Mouse (Mus musculus): Measurements from ENCODE around the gene Adamts18. TPM values are rescaled to one million over a fixed set of nuclear protein-coding genes. Genes with fewer than 3 reads are reported as not detected.

Gene Adamts18
- polyA plus RNA-seq, 1 experiment from 2014 or later: 2.5 TPM

- Histone ChIP-seq H3K4me1 (no peaks in the 10 kb centered on the region; the same call in 1 of the 2 replicates), H3K4me2 (no peak overlapping the region), H3K36me3 (no peaks in the 10 kb centered on the region), H3K9ac (no peak overlapping the region), H3K27me3 (replicated peaks) (no peaks in the 10 kb centered on the region), H3K4me3 (no peak overlapping the region), H3K9me3 (no peaks in the 10 kb centered on the region), H3K27ac (replicated peaks) (no peak overlapping the region)
- no peak for ATAC-seq (ENCODE audit: extremely low read depth, insufficient number of reproducible peaks, low FRiP score, low TSS enrichment)
- 75% methylated on average over 1 of the region's 1 CpGs for WGBS
These were observed 171.7 kb downstream of the Adamts18 start for GRCm38 (mm10) chr8:113676811-113677210.

- no peaks in the 10 kb centered on the region; the same call in 1 of the 2 replicates for H3K4me1 ChIP-seq
- no peak for ATAC-seq (ENCODE audit: extremely low read depth, insufficient number of reproducible peaks, low FRiP score, low TSS enrichment)
- no peaks in the 10 kb centered on the region for H3K36me3 ChIP-seq
- no peak overlapping the region for H3K4me3 ChIP-seq
- H3K27me3 ChIP-seq (replicated peaks): no peaks in the 10 kb centered on the region
- no peaks in the 10 kb centered on the region for H3K9me3 ChIP-seq
- H3K9ac ChIP-seq: no peak overlapping the region
- 60% methylated on average over 2 of the region's 2 CpGs for WGBS
- no peak overlapping the region for H3K4me2 ChIP-seq
- H3K27ac ChIP-seq (replicated peaks): no peak overlapping the region
These were observed 173.3 kb downstream of the Adamts18 start for GRCm38 (mm10) chr8:113675281-113675680.

GRCm38 (mm10) chr8:113674611-113675010, 173.9 kb downstream of the Adamts18 start:
- Histone ChIP-seq H3K4me1 (no peaks in the 10 kb centered on the region; the same call in 1 of the 2 replicates), H3K4me2 (no peak overlapping the region), H3K36me3 (no peaks in the 10 kb centered on the region), H3K9me3 (no peaks in the 10 kb centered on the region), H3K9ac (no peak overlapping the region), H3K27me3 (replicated peaks) (no peaks in the 10 kb centered on the region), H3K27ac (replicated peaks) (no peak overlapping the region), H3K4me3 (no peak overlapping the region)
- ATAC-seq (ENCODE audit: extremely low read depth, insufficient number of reproducible peaks, low FRiP score, low TSS enrichment): no peak
- 58% methylated on average over 3 of the region's 3 CpGs for WGBS

GRCm38 (mm10) chr8:113673300-113673699, 175.2 kb downstream of the Adamts18 start:
- H3K9ac ChIP-seq: no peak overlapping the region
- WGBS: 50% methylated on average over 3 of the region's 3 CpGs
- no peaks in the 10 kb centered on the region for H3K27me3 ChIP-seq (replicated peaks)
- no peak overlapping the region for H3K27ac ChIP-seq (replicated peaks)
- H3K4me2 ChIP-seq: no peak overlapping the region
- ATAC-seq (ENCODE audit: extremely low read depth, insufficient number of reproducible peaks, low FRiP score, low TSS enrichment): no peak
- no peaks in the 10 kb centered on the region for H3K9me3 ChIP-seq
- no peak overlapping the region for H3K4me3 ChIP-seq
- no peaks in the 10 kb centered on the region; the same call in 1 of the 2 replicates for H3K4me1 ChIP-seq
- H3K36me3 ChIP-seq: no peaks in the 10 kb centered on the region

- H3K9me3 ChIP-seq: no peaks in the 10 kb centered on the region
- no peak overlapping the region for H3K9ac ChIP-seq
- no peak overlapping the region for H3K4me2 ChIP-seq
- no peaks in the 10 kb centered on the region for H3K36me3 ChIP-seq
- ATAC-seq (ENCODE audit: extremely low read depth, insufficient number of reproducible peaks, low FRiP score, low TSS enrichment): no peak
- H3K4me3 ChIP-seq: no peak overlapping the region
- H3K4me1 ChIP-seq: no peaks in the 10 kb centered on the region; the same call in 1 of the 2 replicates
- H3K27me3 ChIP-seq (replicated peaks): no peaks in the 10 kb centered on the region
- H3K27ac ChIP-seq (replicated peaks): no peak overlapping the region
- WGBS: 69% methylated on average over 11 of the region's 11 CpGs
These were observed 175.8 kb downstream of the Adamts18 start for GRCm38 (mm10) chr8:113672599-113673255.

- no peak overlapping the region for H3K4me2 ChIP-seq
- no peaks in the 10 kb centered on the region for H3K9me3 ChIP-seq
- no peaks in the 10 kb centered on the region; the same call in 1 of the 2 replicates for H3K4me1 ChIP-seq
- H3K9ac ChIP-seq: no peak overlapping the region
- H3K27me3 ChIP-seq (replicated peaks): no peaks in the 10 kb centered on the region
- no peaks in the 10 kb centered on the region for H3K36me3 ChIP-seq
- ATAC-seq (ENCODE audit: extremely low read depth, insufficient number of reproducible peaks, low FRiP score, low TSS enrichment): no peak
- no peak overlapping the region for H3K4me3 ChIP-seq
- WGBS: 67% methylated on average over 10 of the region's 10 CpGs
- no peak overlapping the region for H3K27ac ChIP-seq (replicated peaks)
These were observed 178.6 kb downstream of the Adamts18 start for GRCm38 (mm10) chr8:113669924-113670323.

- H3K9ac ChIP-seq: no peak overlapping the region
- no peak overlapping the region for H3K4me3 ChIP-seq
- ATAC-seq (ENCODE audit: extremely low read depth, insufficient number of reproducible peaks, low FRiP score, low TSS enrichment): no peak
- H3K36me3 ChIP-seq: no peaks in the 10 kb centered on the region
- H3K4me2 ChIP-seq: no peak overlapping the region
- no peaks in the 10 kb centered on the region for H3K9me3 ChIP-seq
- no peak overlapping the region for H3K27ac ChIP-seq (replicated peaks)
- 61% methylated on average over 16 of the region's 16 CpGs for WGBS
- H3K4me1 ChIP-seq: no peaks in the 10 kb centered on the region
- H3K27me3 ChIP-seq (replicated peaks): no peaks in the 10 kb centered on the region
These were observed 181.7 kb downstream of the Adamts18 start for GRCm38 (mm10) chr8:113666714-113667432.

GRCm38 (mm10) chr8:113665951-113666350, 182.6 kb downstream of the Adamts18 start:
- no peak overlapping the region for H3K9ac ChIP-seq
- no peak overlapping the region for H3K27ac ChIP-seq (replicated peaks)
- no peak overlapping the region for H3K4me2 ChIP-seq
- no peaks in the 10 kb centered on the region for H3K36me3 ChIP-seq
- H3K9me3 ChIP-seq: no peaks in the 10 kb centered on the region
- H3K4me3 ChIP-seq: no peak overlapping the region
- no peaks in the 10 kb centered on the region for H3K4me1 ChIP-seq
- no peak for ATAC-seq (ENCODE audit: extremely low read depth, insufficient number of reproducible peaks, low FRiP score, low TSS enrichment)
- no peaks in the 10 kb centered on the region for H3K27me3 ChIP-seq (replicated peaks)
- 62% methylated on average over 8 of the region's 8 CpGs for WGBS

GRCm38 (mm10) chr8:113665036-113665435, 183.5 kb downstream of the Adamts18 start:
- Histone ChIP-seq H3K4me3 (no peak overlapping the region), H3K27me3 (replicated peaks) (no peaks in the 10 kb centered on the region), H3K9me3 (no peaks in the 10 kb centered on the region), H3K4me1 (no peaks in the 10 kb centered on the region), H3K9ac (no peak overlapping the region), H3K36me3 (no peaks in the 10 kb centered on the region), H3K27ac (replicated peaks) (no peak overlapping the region), H3K4me2 (no peak overlapping the region)
- ATAC-seq (ENCODE audit: extremely low read depth, insufficient number of reproducible peaks, low FRiP score, low TSS enrichment): no peak
- 68% methylated on average over 4 of the region's 4 CpGs for WGBS

- no peak for ATAC-seq (ENCODE audit: extremely low read depth, insufficient number of reproducible peaks, low FRiP score, low TSS enrichment)
- WGBS: 17% methylated on average over 2 of the region's 2 CpGs
- H3K27me3 ChIP-seq (replicated peaks): no peaks in the 10 kb centered on the region
- H3K36me3 ChIP-seq: no peaks in the 10 kb centered on the region
- no peak overlapping the region for H3K27ac ChIP-seq (replicated peaks)
- H3K4me1 ChIP-seq: no peaks in the 10 kb centered on the region
- H3K9ac ChIP-seq: no peak overlapping the region
- no peaks in the 10 kb centered on the region for H3K9me3 ChIP-seq
- H3K4me3 ChIP-seq: no peak overlapping the region
- no peak overlapping the region for H3K4me2 ChIP-seq
These were observed 184.0 kb downstream of the Adamts18 start for GRCm38 (mm10) chr8:113664544-113664943.

GRCm38 (mm10) chr8:113660128-113660527, 188.4 kb downstream of the Adamts18 start:
- Histone ChIP-seq H3K4me3 (no peak overlapping the region), H3K27me3 (replicated peaks) (no peaks in the 10 kb centered on the region), H3K9ac (no peak overlapping the region), H3K9me3 (no peaks in the 10 kb centered on the region), H3K4me2 (no peak overlapping the region), H3K4me1 (no peaks in the 10 kb centered on the region), H3K27ac (replicated peaks) (no peak overlapping the region), H3K36me3 (no peaks in the 10 kb centered on the region)
- WGBS: 86% methylated on average over 1 of the region's 1 CpGs
- no peak for ATAC-seq (ENCODE audit: extremely low read depth, insufficient number of reproducible peaks, low FRiP score, low TSS enrichment)

All from heart, embryonic 13.5 days (tissue).